In genomic region chr11:70413961-70414360, GRCm38 (mm10) we compare ENCODE assay signal across 8 mouse cellular contexts. TPM values are rescaled to one million over a fixed set of nuclear protein-coding genes. Genes with fewer than 3 reads are reported as not detected.
DNase-seq lines count a peak whose midpoint lies in the region; ATAC-seq lines count a peak whose summit lies in the region.

No protein-coding gene starts in this region.

- peak; percentile 82 for DNase-seq in kidney, adult 18-20 months
- DNase-seq in R1 (ENCODE audit: low read depth, low spot score) = peak; percentile 83
- peak; percentile 73 to 87 for DNase-seq in cerebellum, postnatal 36 days
- peak; percentile 84 for DNase-seq in heart, postnatal 4 days
- peak; percentile 76 for DNase-seq in left cerebral cortex, postnatal 4 days
- peak; percentile 53 for DNase-seq in retina, adult 2 months (ENCODE audit: low read depth, low spot score)
- DNase-seq in thymus, postnatal 36 days = peak; percentile 67 to 78

- H3K4me2 ChIP-seq in kidney, embryonic 14.5 days (replicated peaks; ENCODE audit: low read depth, low read length) = no peak overlapping the region

- no peaks in the 10 kb centered on the region for H3K9me3 ChIP-seq in kidney, embryonic 14.5 days (ENCODE audit: control insufficient read depth, low read length)

- intact Hi-C loops in left cerebral cortex, postnatal 4 days (cut with DNase I) = loop anchor here (10.0 kb wide), 1 partner anchor 341 kb away; no protein-coding TSS in a partner anchor

- H3K27me3 ChIP-seq in kidney, embryonic 14.5 days (ENCODE audit: control insufficient read depth, insufficient read depth, low read length) = no peaks in the 10 kb centered on the region

- ATAC-seq in kidney, embryonic 14.5 days (ENCODE audit: low FRiP score, low TSS enrichment) = no peak

- no peak overlapping the region for H3K27ac ChIP-seq in kidney, embryonic 14.5 days (ENCODE audit: low read depth, low read length)

- H3K4me1 ChIP-seq in kidney, embryonic 14.5 days (ENCODE audit: control insufficient read depth, insufficient read depth, low read length) = peaks cover 1% of the 10 kb centered on the region

- no peaks in the 10 kb centered on the region for H3K36me3 ChIP-seq in kidney, embryonic 14.5 days (ENCODE audit: control insufficient read depth, insufficient read depth, low read length)

- H3K4me3 ChIP-seq in kidney, embryonic 14.5 days (ENCODE audit: low read length) = no peak overlapping the region

- H3K9ac ChIP-seq in kidney, embryonic 14.5 days (ENCODE audit: low read depth, low read length) = no peak overlapping the region

- WGBS in kidney, embryonic 14.5 days = 8% methylated on average over 3 of the region's 3 CpGs

RNA-seq across cellular contexts. Expression of gene Pelp1, which starts 4.1 kb away (rescaled TPM):
- polyA plus RNA-seq in kidney, embryonic 14.5 days (2014; fragmentation: Nextera tagmentation; extraction: Ambion mirVana) = 27.8 and 39.0 TPM in 2 replicates
- total RNA-seq in heart, postnatal 4 days (2021) = 10 to 100 TPM; 25.6 to 27.9 TPM
- 10 to 100 TPM; 52.1 to 55.9 TPM for total RNA-seq in left cerebral cortex, postnatal 4 days (2021)

RNA-seq across cellular contexts. Expression of gene Arrb2, which starts 18.5 kb away (rescaled TPM):
- polyA plus RNA-seq in kidney, embryonic 14.5 days (2014; fragmentation: Nextera tagmentation; extraction: Ambion mirVana) = 11.0 and 23.3 TPM in 2 replicates
- 10 to 100 TPM; 12.0 to 12.7 TPM for total RNA-seq in heart, postnatal 4 days (2021)
- 10 to 100 TPM; 76.6 to 81.3 TPM for total RNA-seq in left cerebral cortex, postnatal 4 days (2021)

RNA-seq across cellular contexts. Expression of gene Med11, which starts 37.8 kb away (rescaled TPM):
- polyA plus RNA-seq in kidney, embryonic 14.5 days (2014; fragmentation: Nextera tagmentation; extraction: Ambion mirVana) = 48.7 and 50.0 TPM in 2 replicates
- 10 to 100 TPM; 12.3 to 13.2 TPM for total RNA-seq in heart, postnatal 4 days (2021)
- total RNA-seq in left cerebral cortex, postnatal 4 days (2021) = 10 to 100 TPM; 25.7 to 28.0 TPM

RNA-seq across cellular contexts. Expression of gene Zmynd15, which starts 45.3 kb away (rescaled TPM):
- polyA plus RNA-seq in kidney, embryonic 14.5 days (2014; fragmentation: Nextera tagmentation; extraction: Ambion mirVana) = 0.33 and 0.88 TPM in 2 replicates
- 1 to 10 TPM in 1 of 2 experiments, under 1 TPM in 1; 0.92 to 2.0 TPM for total RNA-seq in heart, postnatal 4 days (2021)
- total RNA-seq in left cerebral cortex, postnatal 4 days (2021) = 1 to 10 TPM; 1.2 to 3.7 TPM

RNA-seq across cellular contexts. Expression of gene Cxcl16, which starts 45.8 kb away (rescaled TPM):
- polyA plus RNA-seq in kidney, embryonic 14.5 days (2014; fragmentation: Nextera tagmentation; extraction: Ambion mirVana) = 5.2 and 6.0 TPM in 2 replicates
- total RNA-seq in heart, postnatal 4 days (2021) = 1 to 10 TPM; 6.2 to 6.5 TPM
- under 1 TPM; 0.68 to 0.91 TPM for total RNA-seq in left cerebral cortex, postnatal 4 days (2021)

Comparison
In these comparisons a context has a peak if more than half of its experiments do, and no peak if none do; other contexts are left out.
1. RNA of gene Arrb2, which starts 18.5 kb away (total RNA-seq): 76.6 to 81.3 TPM in left cerebral cortex, postnatal 4 days; 12.0 to 12.7 TPM in heart, postnatal 4 days; every median in the first group is over 4 times any median in the second.
2. Peak in every context shown above with its lines, with median percentiles within 50 percentile points of each other: DNase-seq.